Mouse (Mus musculus): ENCODE data around the gene Olfr272.

The Olfr272 gene

GRCm38 (mm10) chr4:52919078-52919477 is at the start of gene Olfr272:
TSS of gene Olfr272 (minus strand) at chr4:52919178.
- DNase-seq (ENCODE audit: low spot score): no peak

- DNase-seq (ENCODE audit: low spot score): no peak
These were observed 45.3 kb upstream of the Olfr272 start, which contains the start of gene Olfr270 for GRCm38 (mm10) chr4:52964247-52964646. TSS of gene Olfr270 (plus strand) at chr4:52964547.

GRCm38 (mm10) chr4:52958693-52959092 is 39.7 kb upstream of the Olfr272 start:
- no peak for DNase-seq (ENCODE audit: low spot score)

- DNase-seq (ENCODE audit: low spot score): no peak
These were observed 30.0 kb upstream of the Olfr272 start for GRCm38 (mm10) chr4:52949005-52949404.

GRCm38 (mm10) chr4:52946665-52947064 is 27.7 kb upstream of the Olfr272 start:
- no peak for DNase-seq (ENCODE audit: low spot score)

GRCm38 (mm10) chr4:52930480-52930879 is 11.5 kb upstream of the Olfr272 start:
- DNase-seq (ENCODE audit: low spot score): no peak

- no peak for DNase-seq (ENCODE audit: low spot score)
These were observed 1.7 kb downstream of the Olfr272 start for GRCm38 (mm10) chr4:52917311-52917688.

DNA sequence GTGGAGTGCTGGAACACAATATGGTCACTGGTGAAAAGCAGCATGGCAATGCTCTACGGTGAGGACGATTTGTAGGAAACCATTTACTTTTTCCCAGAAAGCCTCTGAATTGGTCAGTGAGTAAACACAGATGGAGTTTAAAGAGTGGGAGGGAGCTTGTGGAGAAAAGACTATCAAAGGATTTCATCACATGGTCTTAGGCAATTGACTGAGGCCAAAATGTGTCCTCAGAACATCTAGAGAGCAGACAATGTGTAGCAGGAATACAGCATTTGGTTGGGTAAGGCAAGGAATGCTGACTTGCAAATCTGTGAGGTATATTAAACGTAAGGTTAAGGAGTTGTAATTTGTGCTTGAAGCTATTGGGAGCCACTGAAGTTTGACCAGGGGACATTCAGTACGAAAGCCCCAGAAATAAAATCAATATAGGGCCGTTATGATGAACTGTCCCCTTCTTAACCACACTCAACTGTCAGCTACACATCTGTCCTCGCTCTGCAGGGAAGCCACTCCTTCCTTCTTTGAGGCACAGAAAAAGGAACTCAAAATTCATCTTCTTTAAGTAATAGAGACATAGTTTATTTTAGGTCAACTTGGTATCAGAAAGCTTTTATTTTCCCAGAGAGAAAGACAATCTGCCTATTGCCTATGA is 2.2 kb downstream of the Olfr272 start:
- DNase-seq (ENCODE audit: low spot score): no peak

DNA sequence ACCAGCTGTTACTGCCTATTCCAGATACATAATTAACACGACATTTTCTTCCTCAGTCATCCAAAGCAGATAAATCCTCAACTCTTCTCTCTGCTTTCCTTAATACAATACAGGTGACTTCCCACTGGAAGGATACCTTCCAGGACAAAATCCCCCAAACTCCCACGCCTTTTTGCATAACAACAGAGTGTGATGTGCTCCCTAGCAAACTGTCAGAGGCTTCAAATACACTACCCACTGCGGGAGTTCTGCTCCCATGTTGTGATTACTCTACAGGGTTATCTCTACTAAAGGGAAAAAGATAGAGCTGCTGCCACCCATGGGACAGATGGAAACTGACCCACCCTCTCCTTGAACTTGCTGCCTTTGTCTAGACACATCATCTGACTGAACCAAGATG is 6.6 kb downstream of the Olfr272 start:
- DNase-seq (ENCODE audit: low spot score): no peak

- DNase-seq (ENCODE audit: low spot score): no peak
These were observed 9.4 kb downstream of the Olfr272 start for GRCm38 (mm10) chr4:52909542-52909941.

DNA sequence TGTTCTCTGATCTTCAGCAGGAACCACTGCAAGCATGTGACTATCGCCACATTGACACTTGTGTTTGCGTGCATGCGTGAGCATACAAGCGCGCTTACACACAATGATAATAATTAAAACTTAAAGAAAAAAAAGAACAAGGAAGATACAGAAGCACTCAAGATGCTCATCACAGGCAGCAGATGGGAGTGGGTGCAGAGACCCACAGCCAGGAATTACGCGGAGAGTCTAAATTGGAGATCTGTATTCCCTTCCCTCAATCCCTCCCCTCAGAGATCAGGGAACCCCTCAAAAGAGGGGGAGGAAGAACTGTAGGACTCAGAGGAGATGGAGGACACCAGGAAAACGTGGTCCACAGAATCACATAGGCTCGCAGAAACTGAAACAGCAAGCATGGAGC is 54.8 kb downstream of the Olfr272 start:
- no peak for DNase-seq (ENCODE audit: low spot score)
